Mouse (Mus musculus) spleen, adult 10 weeks (tissue): ENCODE data around the gene Stab1. TPM values are rescaled to one million over a fixed set of nuclear protein-coding genes. Genes with fewer than 3 reads are reported as not detected.

ENCODE experiments used
- polyA plus RNA-seq: library from polyadenylated mRNA; stranded (reverse); fragments of 350-450 nt; fragmentation: Illumina TruSeq; extraction: RNeasy Lipid Tissue Mini Kit (QIAGEN cat#74804); gene quantifications from one replicate; pipeline ENCODE4 v1.2.3, GENCODE M21; 2015; ENCODE audit warnings: low replicate concordance; ENCODE audit not compliant: insufficient read depth

Gene Stab1
- 24.1 TPM for polyA plus RNA-seq

GRCm38 (mm10) chr14:31168425-31168824 is at the start of gene Stab1:
Gene Stab1, minus strand, starts transcription at chr14:31168641.

GRCm38 (mm10) chr14:31217666-31218065 is 49.2 kb upstream of the Stab1 start, which contains the start of gene Sema3g:
Gene Sema3g, plus strand, starts transcription at chr14:31217860.

DNA sequence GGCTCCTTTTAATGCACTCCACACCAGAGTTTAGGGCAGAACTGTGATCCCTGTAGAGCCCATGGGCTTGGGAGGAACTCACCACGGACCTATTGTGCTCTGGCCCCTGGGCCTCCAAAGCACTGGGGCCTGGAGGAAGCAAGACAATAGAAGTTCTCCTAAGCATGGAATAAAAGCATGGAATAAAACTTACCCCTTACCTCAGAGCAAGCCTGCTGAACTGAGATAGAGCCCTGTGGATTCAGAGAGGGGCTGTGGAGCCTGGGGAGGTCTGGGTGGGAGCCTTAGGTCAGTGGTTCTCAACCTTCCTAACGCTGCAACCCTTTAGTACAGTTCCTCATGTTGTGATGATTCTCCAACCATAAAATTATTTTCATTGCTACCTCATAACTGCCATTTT is 48.4 kb upstream of the Stab1 start, which contains the start of gene Nisch:
Gene Nisch (minus strand): TSS at position 101 of the 400 bp plus-strand sequence.

GRCm38 (mm10) chr14:31208084-31208483 is 39.6 kb upstream of the Stab1 start, which contains the start of gene Tnnc1:
Gene Tnnc1, plus strand, starts transcription at chr14:31208312.

GRCm38 (mm10) chr14:31130236-31131220 is 37.9 kb downstream of the Stab1 start, which contains the start of gene Nt5dc2:
Gene Nt5dc2, plus strand, starts transcription at chr14:31131053.

DNA sequence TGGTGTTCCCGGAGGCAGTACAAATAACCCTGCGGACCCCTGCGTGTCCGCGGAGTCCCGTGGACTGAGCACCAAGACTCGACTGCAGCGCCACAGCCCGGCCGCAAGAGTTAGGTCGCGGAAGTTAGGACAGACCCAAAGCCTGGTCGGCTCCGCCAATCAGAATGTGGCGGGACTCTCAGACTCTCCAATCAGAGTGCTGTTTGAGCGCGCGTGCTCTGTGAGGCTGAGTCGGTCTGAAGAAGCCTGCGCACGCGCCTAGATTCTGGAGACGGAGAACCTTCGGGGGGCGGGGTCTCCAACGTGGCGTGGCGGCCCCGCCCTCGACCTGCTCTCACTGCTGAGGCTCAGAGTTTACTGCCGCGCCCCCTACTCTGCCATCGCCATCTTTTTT is 39.6 kb downstream of the Stab1 start, which contains the start of gene Smim4:
Gene Smim4 (minus strand): TSS at position 131 of the 394 bp plus-strand sequence.

Other genes with a start within 250 kb of the Stab1 start
- gene Itih3, start 244.9 kb downstream of the Stab1 start, polyA plus RNA-seq: 2.7 TPM
- not detected for gene Itih1, start 225.4 kb downstream of the Stab1 start, polyA plus RNA-seq
- gene Nek4, start 217.3 kb downstream of the Stab1 start, polyA plus RNA-seq: 9.1 TPM
- 61.0 TPM for gene Glt8d1, start 167.2 kb downstream of the Stab1 start, polyA plus RNA-seq
- 271 TPM for gene Spcs1, start 167.0 kb downstream of the Stab1 start, polyA plus RNA-seq
- 58.5 TPM for gene Pbrm1, start 149.5 kb downstream of the Stab1 start, polyA plus RNA-seq
- gene Gnl3, start 149.5 kb downstream of the Stab1 start, polyA plus RNA-seq: 151 TPM
- gene Smim4, start 39.7 kb downstream of the Stab1 start, polyA plus RNA-seq: 17.8 TPM
- 3.0 TPM for gene Nt5dc2, start 37.6 kb downstream of the Stab1 start, polyA plus RNA-seq
- 0.69 TPM for gene Tnnc1, start 39.7 kb upstream of the Stab1 start, polyA plus RNA-seq
- gene Nisch, start 48.3 kb upstream of the Stab1 start, polyA plus RNA-seq: 231 TPM
- gene Sema3g, start 49.2 kb upstream of the Stab1 start, polyA plus RNA-seq: 5.0 TPM
- 18.6 TPM for gene Phf7, start 82.7 kb upstream of the Stab1 start, polyA plus RNA-seq
- 32.3 TPM for gene Bap1, start 82.8 kb upstream of the Stab1 start, polyA plus RNA-seq
- 0.15 TPM for gene Dnah1, start 155.3 kb upstream of the Stab1 start, polyA plus RNA-seq
- 75.4 TPM for gene Capn7, start 168.0 kb upstream of the Stab1 start, polyA plus RNA-seq